Mouse (Mus musculus): ENCODE data around the gene Mybphl. TPM values are rescaled to one million over a fixed set of nuclear protein-coding genes. Genes with fewer than 3 reads are reported as not detected.

Gene Mybphl
- polyA plus RNA-seq, 1 experiment = not detected

DNA sequence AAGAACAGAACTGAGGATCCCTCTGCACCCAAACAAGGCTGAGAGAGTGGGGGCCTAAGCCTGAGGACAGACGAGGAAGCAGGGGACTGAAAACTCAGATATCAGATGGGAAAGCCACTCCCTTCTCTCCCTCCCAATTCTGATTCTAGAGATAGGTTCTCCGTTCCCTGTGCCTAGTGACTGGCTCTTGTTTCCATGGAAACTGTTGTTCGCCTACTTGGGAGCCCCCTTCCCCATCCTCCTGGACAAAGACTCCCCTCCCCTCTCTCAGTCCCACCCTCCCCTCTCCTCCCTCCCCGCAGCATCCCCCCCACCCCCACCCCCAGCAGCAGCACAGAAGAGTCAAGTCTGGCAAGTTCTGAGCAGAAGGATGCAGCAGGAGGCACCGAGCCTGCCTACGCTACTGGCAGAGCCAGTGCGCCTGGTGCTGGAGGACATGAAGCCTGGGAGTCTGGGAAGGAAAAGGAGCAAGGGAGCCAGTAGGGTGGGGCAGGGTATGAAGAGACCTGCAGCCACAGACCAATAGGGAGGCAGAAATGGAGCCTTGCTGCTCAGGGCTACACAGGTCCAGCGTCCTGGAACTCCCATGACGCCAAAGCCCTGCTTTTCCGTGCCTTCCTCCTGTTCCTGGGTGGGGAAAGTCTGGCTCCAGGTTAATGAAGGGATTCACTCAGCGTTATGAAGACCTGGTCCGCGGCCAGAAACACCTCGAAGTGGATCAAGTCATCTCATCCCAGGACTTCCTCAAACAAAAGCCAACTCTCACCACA is 41.0 kb downstream of the Mybphl start:
- Histone ChIP-seq H3K4me3 (replicated peaks; ENCODE audit: insufficient read depth, low read depth, low read length) (no peak overlapping the region), H3K27me3 (ENCODE audit: control insufficient read depth, insufficient read depth, low read length) (no peaks in the 10 kb centered on the region), H3K27ac (ENCODE audit: insufficient read depth, low read length) (0 out of 2 replicates have a peak overlapping the region, but pooled peaks have one; percentile 4), H3K4me1 (ENCODE audit: control insufficient read depth, insufficient read depth, low read length) (peaks cover 60% of the 10 kb centered on the region)
- WGBS = 13% methylated on average over 14 of the region's 14 CpGs
- TF ChIP-seq POLR2A (IDR thresholded peaks at IDR 0.05; ENCODE audit: borderline replicate concordance, insufficient read depth, low read length) = no peak
- no peak for TF ChIP-seq CTCF (IDR thresholded peaks at IDR 0.05; ENCODE audit: borderline replicate concordance, insufficient read depth, low read depth, low read length)
- no peak for DNase-seq

DNA sequence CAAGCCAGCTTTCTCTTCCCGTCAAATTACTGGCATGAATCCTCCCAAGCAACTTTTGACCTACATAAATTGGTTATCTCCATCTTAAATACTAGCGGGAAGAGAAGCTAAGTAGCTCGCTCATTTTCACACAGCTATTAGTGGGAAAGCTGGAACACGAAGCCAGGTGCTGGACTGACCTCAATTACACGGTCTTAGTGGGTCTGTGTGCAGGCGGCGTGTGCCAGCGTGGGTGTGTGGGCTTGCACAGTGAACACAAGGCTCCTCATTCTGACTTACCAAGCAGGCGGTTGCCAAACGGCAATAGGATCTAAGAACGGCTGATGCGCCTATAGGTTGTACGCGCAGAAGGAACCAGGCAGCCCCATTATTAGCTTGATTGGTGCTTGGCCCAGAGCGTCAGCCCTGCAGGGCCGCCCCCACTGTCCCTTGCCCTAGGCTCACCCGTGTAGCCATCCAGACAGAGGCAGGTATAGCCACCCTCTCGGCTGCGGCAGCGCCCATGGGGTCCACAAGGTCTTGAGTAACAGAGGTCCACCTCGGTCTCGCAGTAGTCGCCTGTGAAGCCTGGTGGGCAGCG is 41.7 kb downstream of the Mybphl start:
- no peak for DNase-seq
- Histone ChIP-seq H3K27ac (ENCODE audit: insufficient read depth, low read length) (no peak overlapping the region), H3K27me3 (ENCODE audit: control insufficient read depth, insufficient read depth, low read length) (no peaks in the 10 kb centered on the region), H3K4me3 (replicated peaks; ENCODE audit: insufficient read depth, low read depth, low read length) (no peak overlapping the region), H3K4me1 (ENCODE audit: control insufficient read depth, insufficient read depth, low read length) (peaks cover 61% of the 10 kb centered on the region)
- WGBS = 46% methylated on average over 24 of the region's 24 CpGs
- TF ChIP-seq POLR2A (IDR thresholded peaks at IDR 0.05; ENCODE audit: borderline replicate concordance, insufficient read depth, low read length) (no peak), CTCF (IDR thresholded peaks at IDR 0.05; ENCODE audit: borderline replicate concordance, insufficient read depth, low read depth, low read length) (no peak)

DNA sequence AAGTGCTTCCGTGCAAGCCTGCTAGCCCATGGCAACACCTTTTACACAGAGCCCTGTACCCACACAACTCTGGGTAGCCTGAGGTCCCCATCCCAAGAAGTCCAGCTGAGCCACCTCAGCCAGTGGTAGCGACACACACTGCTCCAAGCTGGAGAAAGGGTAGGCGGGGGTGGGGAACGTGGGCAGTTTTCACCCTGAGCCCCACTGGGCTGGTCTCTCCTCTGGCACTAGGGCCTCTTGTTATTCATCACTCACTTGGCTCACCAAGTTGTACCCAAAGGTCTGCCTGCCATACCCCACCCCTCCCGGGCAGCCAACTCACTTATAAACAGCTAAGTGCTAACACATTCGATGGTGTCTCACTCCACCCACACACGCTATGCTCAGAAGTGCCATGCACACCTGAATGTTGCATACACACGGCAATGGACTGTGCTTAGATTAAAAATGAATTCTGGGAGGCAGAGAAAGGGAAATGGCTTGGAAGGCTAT is 43.9 kb downstream of the Mybphl start:
- TF ChIP-seq CTCF (IDR thresholded peaks at IDR 0.05; ENCODE audit: borderline replicate concordance, insufficient read depth, low read depth, low read length) (no peak), POLR2A (IDR thresholded peaks at IDR 0.05; ENCODE audit: borderline replicate concordance, insufficient read depth, low read length) (no peak)
- H3K4me1 ChIP-seq (ENCODE audit: control insufficient read depth, insufficient read depth, low read length) = peaks cover 64% of the 10 kb centered on the region
- WGBS = 69% methylated on average over 8 of the region's 8 CpGs
- H3K27me3 ChIP-seq (ENCODE audit: control insufficient read depth, insufficient read depth, low read length) = no peaks in the 10 kb centered on the region
- H3K27ac ChIP-seq (ENCODE audit: insufficient read depth, low read length) = no peak overlapping the region
- DNase-seq = no peak
- no peak overlapping the region for H3K4me3 ChIP-seq (replicated peaks; ENCODE audit: insufficient read depth, low read depth, low read length)

DNA sequence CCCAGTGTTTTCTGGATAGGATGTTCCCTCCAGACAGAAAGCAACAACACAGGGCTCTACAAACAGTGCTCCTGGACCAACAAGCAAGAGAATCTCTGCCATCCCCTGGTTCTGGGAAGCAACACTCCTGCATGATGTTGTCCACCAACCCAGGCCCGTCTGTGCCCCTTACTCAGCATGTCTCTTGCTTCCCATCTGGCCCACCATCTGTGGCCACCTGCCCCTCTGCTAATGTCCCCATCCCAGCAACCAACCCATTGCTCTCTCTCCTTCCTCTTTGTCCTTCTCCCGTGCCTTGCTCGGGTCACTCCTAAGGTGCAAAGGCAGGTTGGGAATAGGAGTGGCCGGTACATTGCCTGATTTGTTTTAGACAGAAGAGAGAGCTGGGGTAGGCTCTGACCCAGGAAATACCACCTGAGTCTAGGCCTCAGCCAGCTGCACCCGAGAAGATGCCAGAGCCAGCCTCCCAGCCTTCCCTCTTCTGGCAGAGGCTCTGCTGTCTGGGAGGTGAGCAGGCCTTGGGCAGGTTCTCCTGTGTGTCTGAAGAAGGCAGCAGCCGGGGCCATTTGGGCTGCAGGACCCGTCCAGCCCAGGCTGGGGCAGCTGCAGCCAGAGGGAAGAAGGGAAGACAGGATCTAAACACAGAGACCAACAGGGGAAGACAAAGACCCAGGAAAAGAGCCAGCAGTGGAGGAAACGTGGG is 45.1 kb downstream of the Mybphl start:
- H3K4me1 ChIP-seq (ENCODE audit: control insufficient read depth, insufficient read depth, low read length) = peaks cover 69% of the 10 kb centered on the region
- DNase-seq = peak in 1 of 2 experiments; percentile 53
- TF ChIP-seq POLR2A (IDR thresholded peaks at IDR 0.05; ENCODE audit: borderline replicate concordance, insufficient read depth, low read length) (no peak), CTCF (IDR thresholded peaks at IDR 0.05; ENCODE audit: borderline replicate concordance, insufficient read depth, low read depth, low read length) (no peak)
- H3K27ac ChIP-seq (ENCODE audit: insufficient read depth, low read length) = 0 out of 2 replicates have a peak overlapping the region, but pooled peaks have one; percentile 14
- WGBS = 7% methylated on average over 8 of the region's 8 CpGs
- H3K27me3 ChIP-seq (ENCODE audit: control insufficient read depth, insufficient read depth, low read length) = no peaks in the 10 kb centered on the region
- peak overlapping the region; percentile 12 for H3K4me3 ChIP-seq (replicated peaks; ENCODE audit: insufficient read depth, low read depth, low read length)

DNA sequence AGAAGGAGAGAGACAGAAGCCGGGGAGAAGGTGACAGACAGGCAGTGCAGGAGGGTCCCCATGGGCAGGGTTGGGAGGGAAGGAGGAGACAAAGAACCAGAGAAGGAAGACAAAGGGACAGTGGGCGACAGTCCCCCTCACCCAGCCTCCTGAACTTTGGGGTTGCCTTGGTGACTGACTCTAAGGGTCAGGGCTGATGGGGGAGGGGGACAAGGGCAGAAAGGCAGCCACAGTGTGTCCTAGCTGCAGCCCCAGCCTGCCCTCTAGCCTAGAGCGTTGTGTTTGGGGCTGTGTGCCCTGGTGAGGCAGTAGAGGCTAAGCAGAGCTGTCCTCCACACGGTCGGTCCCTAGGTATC is 45.6 kb downstream of the Mybphl start:
- peaks cover 66% of the 10 kb centered on the region for H3K4me1 ChIP-seq (ENCODE audit: control insufficient read depth, insufficient read depth, low read length)

DNA sequence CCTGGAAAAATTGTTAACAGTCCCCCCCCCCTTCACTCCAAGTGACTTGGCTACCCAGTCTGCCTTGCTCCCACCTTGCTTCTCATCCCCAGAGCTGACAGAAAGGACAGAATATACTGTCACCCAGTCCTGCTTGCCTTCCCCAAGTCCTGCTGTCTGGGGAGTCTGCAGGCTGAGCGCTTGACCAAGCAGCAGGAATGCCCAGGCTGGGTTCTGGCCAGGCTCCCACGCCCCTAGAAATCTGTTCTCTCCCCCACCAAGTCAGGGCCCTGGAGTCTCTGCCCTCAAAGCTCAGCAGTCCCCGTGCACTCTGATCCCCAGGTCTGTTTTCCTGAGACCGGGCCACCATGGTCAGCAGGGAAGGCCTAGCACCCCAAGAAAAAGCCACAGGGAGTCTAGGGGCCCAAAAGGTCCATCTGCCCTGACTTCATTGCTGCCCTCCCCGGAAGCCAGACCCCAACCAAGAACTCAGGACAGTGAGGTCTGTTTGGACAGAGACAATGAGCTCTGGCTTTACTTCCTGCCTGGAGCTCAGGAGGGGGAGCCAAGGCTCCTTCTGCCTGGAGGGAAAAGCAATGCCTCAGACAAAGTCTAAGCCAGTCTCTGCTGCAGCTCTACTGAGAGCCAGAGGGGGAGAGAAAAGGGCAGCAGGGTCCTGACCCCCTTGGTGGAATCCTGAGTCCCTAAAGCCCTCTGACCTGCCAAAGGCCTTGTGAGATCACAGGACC is 46.5 kb downstream of the Mybphl start:
- H3K27me3 ChIP-seq (ENCODE audit: control insufficient read depth, insufficient read depth, low read length) = no peaks in the 10 kb centered on the region
- no peak for DNase-seq
- 18% methylated on average over 5 of the region's 5 CpGs for WGBS
- peaks cover 62% of the 10 kb centered on the region for H3K4me1 ChIP-seq (ENCODE audit: control insufficient read depth, insufficient read depth, low read length)
- peak overlapping the region; percentile 42 for H3K4me3 ChIP-seq (replicated peaks; ENCODE audit: insufficient read depth, low read depth, low read length)
- H3K27ac ChIP-seq (ENCODE audit: insufficient read depth, low read length) = peak overlapping the region; percentile 23
- TF ChIP-seq POLR2A (IDR thresholded peaks at IDR 0.05; ENCODE audit: borderline replicate concordance, insufficient read depth, low read length) (no peak), CTCF (IDR thresholded peaks at IDR 0.05; ENCODE audit: borderline replicate concordance, insufficient read depth, low read depth, low read length) (no peak)

More for the DNA sequence above, 45.6 kb downstream of the Mybphl start:
- 0 out of 2 replicates have a peak overlapping the region, but pooled peaks have one; percentile 23 for H3K27ac ChIP-seq (ENCODE audit: insufficient read depth, low read length)
- WGBS = 28% methylated on average over 5 of the region's 5 CpGs
- no peak for DNase-seq
- TF ChIP-seq CTCF (IDR thresholded peaks at IDR 0.05; ENCODE audit: borderline replicate concordance, insufficient read depth, low read depth, low read length) (no peak), POLR2A (IDR thresholded peaks at IDR 0.05; ENCODE audit: borderline replicate concordance, insufficient read depth, low read length) (no peak)
- no peaks in the 10 kb centered on the region for H3K27me3 ChIP-seq (ENCODE audit: control insufficient read depth, insufficient read depth, low read length)
- peak overlapping the region; percentile 12 for H3K4me3 ChIP-seq (replicated peaks; ENCODE audit: insufficient read depth, low read depth, low read length)

DNA sequence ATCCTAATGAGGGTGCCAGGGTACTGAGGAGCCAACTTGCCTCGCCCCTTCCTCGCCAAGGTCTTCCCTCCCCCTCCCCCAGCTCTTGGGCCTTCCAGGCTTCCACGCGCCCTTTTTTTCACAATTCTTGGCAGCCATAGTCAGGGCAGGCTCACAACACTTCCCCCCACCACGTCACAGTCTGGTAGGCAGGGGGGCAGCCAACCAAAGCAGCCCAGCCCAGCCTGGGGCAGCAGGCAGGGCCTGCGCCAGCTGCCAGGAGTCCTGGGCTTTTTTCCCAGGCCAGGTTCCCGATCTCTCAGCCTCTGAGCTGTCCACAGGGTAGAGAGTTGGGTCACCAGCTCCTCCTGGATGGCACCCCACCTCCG is 47.0 kb downstream of the Mybphl start:
- TF ChIP-seq POLR2A (IDR thresholded peaks at IDR 0.05; ENCODE audit: borderline replicate concordance, insufficient read depth, low read length) (no peak), CTCF (IDR thresholded peaks at IDR 0.05; ENCODE audit: borderline replicate concordance, insufficient read depth, low read depth, low read length) (no peak)
- H3K27ac ChIP-seq (ENCODE audit: insufficient read depth, low read length) = peak overlapping the region; percentile 23
- peak overlapping the region; percentile 42 for H3K4me3 ChIP-seq (replicated peaks; ENCODE audit: insufficient read depth, low read depth, low read length)
- peak; percentile 73 to 85 for DNase-seq
- peaks cover 59% of the 10 kb centered on the region for H3K4me1 ChIP-seq (ENCODE audit: control insufficient read depth, insufficient read depth, low read length)
- WGBS = 4% methylated on average over 8 of the region's 8 CpGs
- no peaks in the 10 kb centered on the region for H3K27me3 ChIP-seq (ENCODE audit: control insufficient read depth, insufficient read depth, low read length)

Measured in cerebellum, adult 2 months (tissue).